Mouse (Mus musculus): ENCODE measurements around the gene D8Ertd738e. TPM values are rescaled to one million over a fixed set of nuclear protein-coding genes. Genes with fewer than 3 reads are reported as not detected.

Gene D8Ertd738e
- polyA plus RNA-seq, 1 experiment from 2014 or later, result 386 TPM

DNA sequence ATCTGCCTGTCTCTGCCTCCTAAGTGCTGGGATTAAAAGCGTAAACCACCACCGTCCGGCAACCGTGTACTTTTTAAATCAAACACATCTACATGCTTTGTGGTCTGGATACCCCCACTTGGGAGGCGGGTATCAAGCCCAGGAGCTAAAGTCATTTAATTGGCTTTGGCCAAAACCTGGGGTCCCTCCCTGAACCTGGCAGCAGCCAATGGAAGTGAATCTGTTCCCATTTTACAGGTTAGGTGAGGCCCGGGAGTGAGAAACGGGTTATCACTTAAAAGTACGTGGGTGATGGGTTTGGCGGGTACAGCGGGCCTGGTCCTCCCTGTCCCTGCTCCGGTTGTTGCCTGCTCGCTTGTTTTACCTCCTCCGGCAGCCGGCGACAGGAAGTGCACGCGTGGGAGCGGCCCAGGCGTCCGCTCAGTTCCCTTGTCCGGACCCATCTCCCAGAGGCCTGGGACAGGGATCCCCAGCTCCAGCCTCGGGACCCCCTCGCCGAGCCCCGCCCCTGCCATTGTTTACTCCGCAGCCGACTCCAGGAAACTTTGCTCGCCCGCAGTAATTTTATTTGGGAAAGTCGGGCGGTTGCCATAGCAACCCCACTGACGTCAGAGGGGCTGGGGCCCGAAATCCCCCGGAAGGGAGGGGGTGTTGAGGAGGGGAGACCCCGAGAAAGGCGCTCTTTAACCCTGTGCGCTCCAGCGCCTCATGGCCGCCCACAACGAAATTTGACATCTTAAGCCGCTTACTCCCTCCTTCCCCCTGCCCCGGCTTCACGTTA, 52.2 kb downstream of the D8Ertd738e start:
- H3K27me3 ChIP-seq (ENCODE audit: poor library complexity, severe bottlenecking), result peaks cover 30% of the 10 kb centered on the region
- no peaks in the 10 kb centered on the region for H3K9me3 ChIP-seq
- H3K27ac ChIP-seq, result peak overlapping the region; percentile 94
- peaks cover 70% of the 10 kb centered on the region for H3K4me1 ChIP-seq
- DNase-seq (ENCODE audit: extremely low spot score, low spot score), result peak; percentile 96
- no peaks in the 10 kb centered on the region for H3K36me3 ChIP-seq (replicated peaks)
- WGBS, result 3% methylated on average over 43 of the region's 43 CpGs
- peak overlapping the region; percentile 61 for H3K4me3 ChIP-seq

MicroRNA genes within 50 kb of the gene (microRNA counts, 519-probe panel; counts per million panel counts)
- 4,849 counts per million, percentile 83 among the panel's probes with 10 or more counts for microRNA mmu-miR-23a
- microRNA mmu-miR-27a, result 6,081 counts per million, percentile 92 among the panel's probes with 10 or more counts

Small RNA genes within 50 kb of the gene (microRNA-seq; reads per million reads assigned to microRNA genes)
- gene Mir23a, result 3,484 reads per million, percentile 87 among the genes with 10 or more reads in this experiment
- not detected for gene Mir24-2
- 123 reads per million, percentile 50 among the genes with 10 or more reads in this experiment for gene Mir27a
- gene Mir3074-2, result not detected

Other genes with a start within 250 kb of the D8Ertd738e start
- 0.49 and 0.63 TPM in 2 replicates for gene 1700067K01Rik, start 248.2 kb downstream of the D8Ertd738e start, polyA plus RNA-seq (2016; fragmentation: Nextera tagmentation; extraction: Ambion mirVana)
- 0.42 and 0.79 TPM in 2 replicates for gene 2210011C24Rik, start 237.5 kb downstream of the D8Ertd738e start, polyA plus RNA-seq (2016; fragmentation: Nextera tagmentation; extraction: Ambion mirVana)
- gene Palm3, start 228.2 kb downstream of the D8Ertd738e start, polyA plus RNA-seq (2016; fragmentation: Nextera tagmentation; extraction: Ambion mirVana), result 7.8 and 8.2 TPM in 2 replicates
- 0.12 and 0.30 TPM in 2 replicates for gene Il27ra, start 207.1 kb downstream of the D8Ertd738e start, polyA plus RNA-seq (2016; fragmentation: Nextera tagmentation; extraction: Ambion mirVana)
- not detected in 2 replicates for gene Rln3, start 204.7 kb downstream of the D8Ertd738e start, polyA plus RNA-seq (2016; fragmentation: Nextera tagmentation; extraction: Ambion mirVana)
- 1.0 and 1.5 TPM in 2 replicates for gene Gm10643, start 184.6 kb downstream of the D8Ertd738e start, polyA plus RNA-seq (2016; fragmentation: Nextera tagmentation; extraction: Ambion mirVana)
- gene Rfx1, start 182.9 kb downstream of the D8Ertd738e start, polyA plus RNA-seq (2016; fragmentation: Nextera tagmentation; extraction: Ambion mirVana), result 8.4 and 8.5 TPM in 2 replicates
- 17.0 and 18.5 TPM in 2 replicates for gene Dcaf15, start 145.0 kb downstream of the D8Ertd738e start, polyA plus RNA-seq (2016; fragmentation: Nextera tagmentation; extraction: Ambion mirVana)
- gene Podnl1, start 123.7 kb downstream of the D8Ertd738e start, polyA plus RNA-seq (2016; fragmentation: Nextera tagmentation; extraction: Ambion mirVana), result 0.14 and 0.17 TPM in 2 replicates
- gene Cc2d1a, start 101.8 kb downstream of the D8Ertd738e start, polyA plus RNA-seq (2016; fragmentation: Nextera tagmentation; extraction: Ambion mirVana), result 17.3 and 20.8 TPM in 2 replicates
- 1.9 and 2.4 TPM in 2 replicates for gene 4930432K21Rik, start 101.7 kb downstream of the D8Ertd738e start, polyA plus RNA-seq (2016; fragmentation: Nextera tagmentation; extraction: Ambion mirVana)
- 2.6 and 3.7 TPM in 2 replicates for gene Nanos3, start 64.5 kb downstream of the D8Ertd738e start, polyA plus RNA-seq (2016; fragmentation: Nextera tagmentation; extraction: Ambion mirVana)
- gene Zswim4, start 12.7 kb downstream of the D8Ertd738e start, polyA plus RNA-seq (2016; fragmentation: Nextera tagmentation; extraction: Ambion mirVana), result 28.6 and 31.4 TPM in 2 replicates
- 65.2 and 71.3 TPM in 2 replicates for gene Mri1, start 7.6 kb upstream of the D8Ertd738e start, polyA plus RNA-seq (2016; fragmentation: Nextera tagmentation; extraction: Ambion mirVana)
- gene Ccdc130, start 20.7 kb upstream of the D8Ertd738e start, polyA plus RNA-seq (2016; fragmentation: Nextera tagmentation; extraction: Ambion mirVana), result 21.6 and 23.5 TPM in 2 replicates
- gene Cacna1a, start 138.7 kb upstream of the D8Ertd738e start, polyA plus RNA-seq (2016; fragmentation: Nextera tagmentation; extraction: Ambion mirVana), result 6.0 and 7.4 TPM in 2 replicates